Mouse (Mus musculus): Measurements from ENCODE around the gene Lrrfip2.

- no peak for TF ChIP-seq CTCF (IDR thresholded peaks at IDR 0.05; ENCODE audit: borderline replicate concordance, insufficient read depth, low read length)
- no peak for TF ChIP-seq POLR2A (IDR thresholded peaks at IDR 0.05; ENCODE audit: low read depth, low read length)
These were observed 42.2 kb downstream of the Lrrfip2 start for GRCm38 (mm10) chr9:111159562-111159961.

Data from embryonic fibroblast, embryonic 13.5 days (primary cell).